Mouse (Mus musculus): Measurements from ENCODE around the gene Tango6.

Gene Tango6

GRCm38 (mm10) chr8:106682971-106683668, at the start of gene Tango6:
TSS of gene Tango6 (plus strand) at chr8:106683068.
- DNase-seq, result peak; percentile 94 to 95

- no peak for DNase-seq
Measured at GRCm38 (mm10) chr8:106633361-106634158, 49.3 kb upstream of the Tango6 start.

DNA sequence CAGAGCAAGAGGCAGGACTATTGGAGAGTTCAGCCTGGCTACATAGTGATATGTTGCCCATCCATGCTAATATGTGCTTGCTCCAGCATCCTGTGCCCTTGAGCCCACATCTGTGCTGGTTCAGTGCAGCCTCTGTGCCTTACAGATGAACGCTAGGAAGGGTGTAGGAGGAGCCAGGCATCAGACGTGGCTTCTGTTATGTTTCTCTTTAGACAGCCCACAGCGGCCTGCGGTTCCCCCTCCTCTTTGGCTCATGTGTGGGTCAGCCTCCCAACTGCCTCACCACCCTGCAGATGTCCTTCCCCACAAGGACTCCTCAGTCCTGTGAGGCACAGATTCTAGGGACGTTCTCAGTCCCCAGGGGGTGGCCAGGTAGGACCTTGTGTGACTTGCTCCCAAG, 47.6 kb upstream of the Tango6 start:
- DNase-seq, result no peak

DNA sequence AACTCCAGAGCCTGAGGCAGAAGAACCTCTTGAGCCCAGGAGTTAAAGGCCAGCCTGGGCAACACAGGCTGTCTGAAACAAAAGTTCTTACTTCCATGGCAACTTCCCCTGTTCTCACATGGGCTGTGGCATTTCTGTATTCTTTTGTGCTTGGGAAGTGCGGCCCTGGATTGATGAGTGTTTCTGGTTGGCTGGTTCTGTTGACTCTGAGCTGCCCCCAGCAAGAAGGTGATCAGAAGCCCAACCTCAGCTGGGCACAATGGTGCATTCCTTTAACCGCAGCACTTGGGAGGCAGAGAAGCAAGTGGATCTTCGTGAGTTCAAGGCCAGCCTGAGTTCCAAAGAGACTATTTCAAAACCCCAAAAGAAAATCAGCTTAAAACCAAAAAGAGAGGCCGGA, 45.4 kb upstream of the Tango6 start:
- no peak for DNase-seq

GRCm38 (mm10) chr8:106638768-106639295, 44.0 kb upstream of the Tango6 start:
- DNase-seq, result no peak

DNA sequence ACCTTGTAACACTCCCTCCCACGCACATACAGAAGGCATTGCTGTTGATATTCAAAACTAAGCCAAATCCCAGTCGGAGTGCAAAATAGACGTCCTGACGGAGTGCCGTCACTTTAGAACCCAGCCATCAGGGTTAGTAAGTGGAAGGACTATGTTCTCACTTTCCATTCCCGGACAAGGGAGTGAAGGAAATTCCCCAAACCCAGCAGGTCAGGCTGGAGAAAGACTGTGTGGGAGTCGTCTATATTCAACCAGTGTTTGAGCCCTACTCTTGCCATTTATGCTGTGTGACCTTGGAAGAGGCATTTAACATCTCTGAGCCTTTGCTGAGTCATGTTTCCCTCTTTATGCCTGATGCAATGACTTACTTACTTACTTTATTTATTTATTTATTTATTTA, 42.7 kb upstream of the Tango6 start:
- DNase-seq, result no peak

GRCm38 (mm10) chr8:106640921-106641320, 41.9 kb upstream of the Tango6 start:
- no peak for DNase-seq

DNA sequence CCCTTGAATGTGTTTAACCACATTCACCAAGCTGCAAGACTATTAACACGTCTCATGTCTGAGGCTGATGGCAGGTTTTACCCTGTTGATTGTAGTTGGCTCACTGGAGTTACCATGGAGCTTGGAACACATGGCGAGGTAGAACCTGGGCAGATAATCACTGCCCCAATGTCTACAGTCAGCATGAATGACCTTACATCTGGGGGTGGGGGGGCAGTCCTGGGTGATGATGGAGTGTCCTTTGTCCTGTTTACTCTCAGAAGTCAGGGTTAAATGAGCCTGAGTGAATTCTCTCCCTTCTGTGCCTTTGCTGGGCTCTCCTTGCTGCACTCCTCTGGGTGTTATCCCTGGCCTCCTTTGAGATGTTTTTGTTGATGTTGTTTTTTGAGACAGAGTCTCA, 40.7 kb upstream of the Tango6 start:
- DNase-seq, result no peak

DNA sequence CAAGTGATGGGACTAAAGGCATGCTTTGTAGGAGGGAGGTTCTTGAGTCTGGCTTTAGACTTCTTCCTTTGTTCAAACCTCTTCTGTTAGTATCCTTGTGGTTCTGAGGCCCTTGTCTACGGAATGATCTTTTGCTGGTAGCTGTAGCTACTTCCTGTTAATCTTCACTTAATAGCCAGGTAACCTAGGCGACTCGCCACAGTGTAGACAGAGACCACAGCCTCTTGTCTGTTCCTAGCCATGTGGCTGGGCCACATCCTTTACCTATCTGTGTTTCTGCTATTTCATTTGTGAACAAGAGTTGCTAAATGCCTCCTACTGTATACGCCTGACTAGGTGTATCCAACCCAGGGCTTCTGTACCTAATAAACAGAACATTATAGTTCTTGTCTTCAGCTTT, 39.8 kb upstream of the Tango6 start:
- no peak for DNase-seq

DNA sequence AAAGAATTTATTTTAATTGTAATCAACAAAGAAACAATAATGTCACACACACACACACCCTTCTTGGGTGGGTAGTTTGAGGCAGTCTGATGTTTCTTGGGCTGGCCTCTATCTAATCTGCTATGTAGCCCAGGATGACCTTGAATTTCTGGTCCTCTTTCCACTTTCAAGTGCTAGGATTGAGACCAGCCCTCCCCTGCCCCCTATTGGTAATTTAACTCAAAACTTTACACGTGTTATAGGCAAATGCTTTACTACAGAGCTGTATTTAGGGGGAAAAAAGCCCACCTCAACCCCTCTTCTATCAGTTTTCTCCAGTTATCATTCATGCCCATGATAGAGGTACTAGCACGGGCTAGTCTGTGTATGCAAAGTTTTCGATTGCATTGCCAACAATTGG, 37.9 kb upstream of the Tango6 start:
- no peak for DNase-seq

GRCm38 (mm10) chr8:106646153-106646552, 36.7 kb upstream of the Tango6 start:
- no peak for DNase-seq

GRCm38 (mm10) chr8:106646731-106647130, 36.1 kb upstream of the Tango6 start:
- DNase-seq, result no peak

DNA sequence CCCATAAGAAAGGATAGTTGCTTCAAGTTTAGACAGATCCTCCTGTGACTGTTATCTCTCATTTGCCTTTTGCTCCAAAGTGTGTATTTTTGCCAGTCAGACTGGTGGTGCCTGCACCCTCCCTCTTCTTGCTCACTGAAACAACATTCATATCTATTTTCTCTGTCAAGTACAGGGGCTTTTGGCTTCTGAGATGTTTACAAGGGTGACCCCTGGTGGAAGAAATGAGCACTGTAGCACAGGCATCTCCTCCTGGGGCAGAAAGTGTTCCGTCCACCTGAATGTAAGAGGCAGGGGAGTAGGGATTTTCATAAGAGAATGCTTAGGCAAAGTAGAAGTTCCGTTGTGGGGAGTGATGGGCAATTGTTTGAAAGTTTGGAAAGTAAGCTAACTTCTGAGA, 35.5 kb upstream of the Tango6 start:
- peak; percentile 77 to 80 for DNase-seq

DNA sequence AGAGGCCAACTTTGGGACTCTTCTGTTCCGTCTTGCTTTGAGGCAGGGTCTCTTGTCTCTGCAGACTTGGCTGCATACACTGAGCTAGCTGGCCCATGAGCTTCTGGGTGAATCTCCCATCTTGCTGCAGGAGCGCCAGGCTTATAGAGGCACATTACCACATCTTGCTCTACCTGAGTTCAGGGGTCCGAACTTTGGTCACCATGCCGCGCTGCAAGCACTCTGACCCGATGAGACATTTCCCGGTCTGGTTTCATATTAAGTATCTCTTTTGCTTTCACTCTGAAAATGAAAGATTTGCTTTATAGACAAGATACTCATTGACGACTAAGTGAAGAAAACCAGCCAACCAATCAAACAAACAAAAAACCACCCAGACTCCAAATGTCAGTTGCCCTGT, 34.4 kb upstream of the Tango6 start:
- no peak for DNase-seq

- no peak for DNase-seq
Measured at GRCm38 (mm10) chr8:106651994-106652393, 30.9 kb upstream of the Tango6 start.

DNA sequence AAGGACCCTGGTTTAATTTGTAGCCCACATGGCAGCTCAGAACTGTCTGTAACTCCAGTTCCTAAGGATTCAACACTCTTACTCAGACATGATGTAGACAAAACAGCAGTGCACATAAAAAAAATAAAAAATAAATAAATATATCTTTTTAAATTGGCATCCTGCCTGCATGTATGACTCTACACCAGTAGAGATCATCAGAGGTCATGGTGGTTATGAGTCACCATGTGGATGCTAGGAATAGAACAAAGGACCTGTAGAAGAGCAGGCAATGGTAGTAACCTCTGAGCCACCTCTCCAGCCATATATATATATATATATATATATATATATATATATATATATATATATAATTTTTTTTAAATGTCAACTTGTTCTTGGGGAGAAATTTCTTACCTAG, 26.8 kb upstream of the Tango6 start:
- DNase-seq, result no peak

DNA sequence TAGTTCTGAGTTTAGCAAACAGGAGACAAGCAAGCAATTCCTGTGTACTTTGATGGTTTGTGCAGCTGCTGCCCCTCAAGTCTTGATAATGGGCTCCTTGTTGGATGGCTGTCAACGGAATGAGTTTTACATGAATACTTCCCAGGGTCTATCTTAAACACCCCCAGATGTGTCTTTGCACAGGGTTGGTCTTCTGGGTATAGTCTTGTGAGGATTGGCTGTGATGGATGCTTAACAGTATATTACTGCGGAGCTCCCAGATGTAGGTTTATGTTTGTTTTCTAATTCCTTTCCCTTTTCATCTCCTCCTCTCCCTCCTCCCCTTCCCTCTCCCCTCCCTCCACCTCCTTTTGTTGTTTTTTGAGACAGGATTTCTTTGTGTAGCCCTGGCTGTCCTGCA, 10.1 kb upstream of the Tango6 start:
- no peak for DNase-seq

DNA sequence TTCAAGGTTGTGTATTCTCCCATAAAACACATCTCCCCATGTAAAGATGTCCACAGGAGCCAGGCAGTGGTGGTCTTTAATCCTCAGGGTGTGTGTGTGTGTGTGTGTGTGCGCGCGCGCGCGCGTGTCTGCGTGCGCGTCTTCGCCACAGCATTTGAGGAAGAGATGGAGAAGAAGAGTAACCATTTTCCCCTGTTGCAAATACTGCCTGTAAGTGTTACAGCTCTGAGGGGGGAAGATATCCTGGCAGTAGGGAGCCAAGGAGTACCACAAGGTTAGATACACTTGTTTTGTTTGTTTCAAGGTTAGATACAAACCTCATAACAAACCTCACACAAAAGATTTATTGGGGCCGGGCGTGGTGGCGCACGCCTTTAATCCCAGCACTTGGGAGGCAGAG, 8.6 kb upstream of the Tango6 start:
- DNase-seq, result no peak

DNA sequence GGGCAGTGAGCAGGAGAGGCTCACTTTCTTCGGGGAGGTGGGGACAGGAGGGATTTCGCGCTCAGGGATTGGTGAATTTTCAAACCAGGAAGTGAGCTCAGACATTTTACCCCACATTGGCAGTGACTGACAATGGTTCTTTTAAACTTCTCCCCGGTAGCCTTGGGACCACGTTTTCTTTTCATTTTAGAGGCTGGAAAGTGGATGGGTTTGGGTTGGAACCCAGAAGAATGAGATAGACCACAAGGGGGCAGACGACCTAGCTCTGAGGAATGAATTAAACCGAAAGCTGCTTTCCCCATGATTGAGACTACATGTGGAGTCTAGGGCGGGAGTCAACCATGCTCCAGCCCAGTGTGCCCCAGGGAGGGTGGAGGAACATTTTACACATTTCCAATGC, 8.0 kb upstream of the Tango6 start:
- peak; percentile 19 to 32 for DNase-seq

- DNase-seq, result no peak
Measured at GRCm38 (mm10) chr8:106684387-106684786, 1.5 kb downstream of the Tango6 start.

DNA sequence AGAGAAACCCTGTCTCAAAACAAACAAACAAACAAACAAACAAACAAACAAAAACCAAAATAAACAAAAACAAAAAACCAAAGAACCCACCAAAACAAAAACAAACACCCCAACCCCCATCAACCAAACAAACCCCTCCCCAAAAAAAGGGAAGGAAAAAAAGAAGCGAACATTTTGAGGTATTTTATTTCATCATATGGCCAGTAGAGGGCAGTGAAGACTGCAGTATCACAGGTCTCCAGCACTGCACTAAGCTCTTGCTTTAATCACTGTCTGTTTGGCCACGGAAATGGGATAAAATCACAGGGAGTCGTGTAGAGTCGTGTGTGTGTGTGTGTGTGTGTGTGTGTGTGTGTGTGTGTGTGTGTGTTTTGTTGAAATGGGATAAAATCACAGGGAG, 4.6 kb downstream of the Tango6 start:
- peak; percentile 24 to 34 for DNase-seq

DNA sequence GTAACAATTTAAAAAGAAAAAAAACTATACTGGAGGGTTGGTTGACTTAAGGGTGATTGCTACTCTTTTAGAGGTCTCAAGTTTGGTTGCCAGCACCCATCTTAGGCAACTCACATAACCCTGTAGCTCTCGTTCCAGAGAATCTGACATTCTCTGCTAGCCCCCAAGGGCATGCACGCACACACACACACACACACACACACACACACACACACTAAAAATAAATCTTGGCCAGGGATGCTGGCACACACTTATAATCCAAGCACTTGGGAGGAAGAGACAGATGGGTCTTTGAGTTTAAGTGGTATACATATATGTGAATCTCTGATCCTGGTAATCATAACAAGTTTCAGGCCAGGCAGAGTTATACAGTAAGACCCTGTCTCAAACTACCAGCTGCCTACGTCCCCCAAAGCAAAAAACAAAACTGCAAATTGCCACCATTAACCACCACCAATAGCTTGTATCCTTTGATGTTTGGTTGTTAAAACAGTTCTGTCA, 14.9 kb downstream of the Tango6 start:
- no peak for DNase-seq

DNA sequence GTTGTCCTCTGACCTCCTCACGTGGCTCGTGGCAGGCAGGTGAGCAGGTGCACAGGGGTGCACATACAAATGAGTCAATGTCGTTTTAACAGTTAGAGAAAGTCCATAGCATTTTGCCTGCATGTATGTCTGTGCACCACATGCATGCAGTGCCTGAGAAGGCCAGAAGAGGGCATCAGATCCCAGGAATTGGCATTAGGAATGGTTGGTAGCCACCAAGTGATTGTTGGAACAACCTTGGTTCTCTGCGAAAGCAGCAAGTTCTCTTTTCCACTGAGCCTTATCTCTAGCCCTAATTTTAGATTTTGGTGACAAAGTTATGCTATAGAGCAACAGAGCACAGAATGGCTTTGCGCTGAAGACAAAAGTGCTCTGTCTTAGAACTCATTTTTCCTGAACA, 16.7 kb downstream of the Tango6 start:
- peak; percentile 64 to 68 for DNase-seq

- no peak for DNase-seq
Measured at GRCm38 (mm10) chr8:106700131-106700530, 17.3 kb downstream of the Tango6 start.
